Mouse (Mus musculus) cerebellum, postnatal 36 days (tissue): ENCODE data around the gene Lgals7.

Experiments
- DNase-seq, 2 experiments: peaks; one replicate each; pipeline ENCODE4 v3.0.0; 2021 to 2022; ENCODE audit warnings: mixed read lengths in 2 of 2

The Lgals7 gene

DNA sequence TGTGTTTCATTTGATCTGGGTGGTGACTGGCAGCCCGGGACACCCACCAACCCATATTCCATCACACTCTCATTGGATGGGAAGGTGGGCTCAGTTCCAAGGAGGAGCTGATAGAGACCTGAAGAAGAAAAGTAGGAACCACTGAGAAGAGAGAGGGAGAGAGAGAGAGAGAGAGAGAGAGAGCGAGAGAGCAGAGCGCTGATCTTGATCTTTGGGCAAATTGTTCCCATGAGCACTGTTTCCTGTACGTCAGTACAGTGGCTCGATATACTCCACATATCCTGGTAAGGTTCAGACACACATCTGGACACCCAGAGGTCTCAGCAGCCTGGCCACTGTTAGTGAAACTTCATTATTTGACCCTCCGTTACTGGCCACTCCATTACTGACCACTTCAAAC lies at the start of gene Lgals7:
Gene Lgals7 (plus strand): TSS at position 314 of the 400 bp plus-strand sequence.
- no peak for DNase-seq

DNA sequence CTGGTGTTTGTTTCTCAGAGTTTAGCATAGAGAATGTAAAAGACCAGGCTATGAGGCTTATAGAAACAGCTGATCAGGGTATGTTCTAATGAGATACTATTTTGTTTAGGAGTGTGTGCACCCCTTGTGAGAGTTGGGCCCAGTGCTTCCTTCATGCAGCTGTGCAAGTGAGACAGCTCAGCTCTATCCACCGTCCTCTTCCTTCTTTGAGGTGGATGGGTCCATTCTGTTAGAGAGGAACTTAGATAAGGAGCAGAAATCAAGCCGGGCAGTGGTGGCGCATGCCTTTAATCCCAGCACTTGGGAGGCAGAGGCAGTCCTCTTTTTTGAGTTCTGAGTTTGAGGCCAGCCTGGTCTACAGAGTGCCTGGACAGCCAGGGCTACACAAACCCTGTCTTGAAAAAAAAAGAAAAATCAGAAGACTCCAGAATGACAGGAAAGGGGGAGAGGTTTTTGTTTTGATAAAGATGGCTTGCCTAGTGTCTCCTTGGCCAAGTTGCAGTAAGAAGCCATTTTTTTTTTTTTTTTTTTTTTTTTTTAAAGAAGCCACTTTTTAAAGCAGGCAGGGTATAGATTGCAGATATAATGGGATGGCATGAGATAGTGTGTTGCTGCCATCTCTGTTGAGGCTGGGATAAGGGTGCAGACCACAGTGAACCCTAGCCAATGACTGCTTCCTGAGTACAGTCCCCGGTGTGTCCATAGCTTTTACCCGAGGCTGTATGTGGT lies 49.2 kb upstream of the Lgals7 start:
- no peak for DNase-seq

DNA sequence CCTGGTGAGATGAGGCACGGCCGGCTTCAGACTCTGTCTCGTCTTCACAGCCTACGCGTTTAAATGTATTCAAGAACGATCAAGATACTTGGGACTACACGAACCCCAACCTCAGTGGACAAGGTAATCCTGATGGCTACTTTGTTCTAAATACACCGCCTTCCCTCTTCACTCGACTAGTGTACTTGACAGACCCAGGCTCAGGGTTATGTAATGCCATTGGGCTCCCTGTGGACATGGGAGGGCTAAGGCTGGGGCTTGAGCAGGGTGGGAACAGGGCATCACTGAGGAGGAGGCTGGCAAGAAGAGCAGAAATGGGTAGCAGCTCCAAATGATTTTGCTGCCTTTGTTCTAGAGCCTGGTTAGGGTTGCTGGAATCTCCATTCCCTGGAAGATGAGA lies 48.4 kb upstream of the Lgals7 start:
- no peak for DNase-seq

DNA sequence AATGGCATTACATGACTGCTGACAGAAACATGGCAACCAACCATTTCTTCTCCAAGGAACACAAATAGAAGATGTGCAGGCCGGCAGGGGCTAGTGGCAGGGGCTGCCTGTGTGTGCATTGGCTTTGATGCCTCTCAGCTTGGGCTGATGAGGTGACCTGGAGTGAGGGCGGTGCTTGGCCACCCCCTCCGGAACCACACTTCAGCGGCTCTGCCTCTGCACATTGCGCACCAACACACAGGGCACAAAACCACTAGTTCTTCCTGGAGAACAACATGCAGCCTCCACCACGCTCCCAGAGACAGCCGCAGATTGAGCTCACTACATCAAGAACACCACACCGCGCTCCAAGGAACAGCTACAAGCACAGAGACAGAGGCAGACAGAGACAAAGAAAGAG lies 47.5 kb upstream of the Lgals7 start:
- DNase-seq: no peak

DNA sequence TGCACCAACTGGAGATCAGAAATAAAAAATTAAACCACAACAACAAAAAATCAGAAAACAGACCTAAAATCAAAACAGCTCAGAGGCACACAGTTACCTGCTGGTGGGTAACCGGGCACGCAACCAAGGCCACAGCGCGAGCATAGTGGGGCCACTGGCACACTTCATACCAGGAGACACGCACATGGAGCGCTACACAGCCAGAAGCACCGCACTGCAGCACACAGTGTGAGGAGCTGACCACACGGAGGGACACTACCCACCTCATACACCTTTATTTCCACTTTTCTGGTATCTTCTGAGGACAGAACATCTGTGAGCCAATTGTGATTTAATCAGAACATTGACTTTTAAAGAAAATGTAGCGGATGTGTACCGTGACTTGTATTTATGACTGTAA lies 46.7 kb upstream of the Lgals7 start:
- DNase-seq: no peak

DNA sequence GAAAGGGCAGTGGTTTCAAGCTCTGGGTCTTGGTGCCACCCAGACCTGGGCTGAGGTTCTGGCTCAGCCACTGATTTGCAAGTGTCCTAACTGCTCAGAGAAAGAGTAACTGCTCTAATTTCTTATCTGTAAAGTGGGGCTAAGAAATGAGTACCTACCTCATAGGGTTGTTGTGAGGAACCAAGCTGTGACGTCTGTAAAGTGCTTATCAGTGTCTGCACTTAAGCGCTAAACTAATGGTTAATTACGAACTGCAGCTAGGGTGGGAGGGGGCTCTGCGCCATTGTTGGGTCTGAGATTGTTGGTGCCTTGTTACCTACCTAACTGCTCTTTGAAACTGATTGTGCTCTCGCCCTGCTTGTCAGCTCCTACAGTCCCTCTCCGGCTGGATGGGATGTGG lies 46.1 kb upstream of the Lgals7 start:
- no peak for DNase-seq

DNA sequence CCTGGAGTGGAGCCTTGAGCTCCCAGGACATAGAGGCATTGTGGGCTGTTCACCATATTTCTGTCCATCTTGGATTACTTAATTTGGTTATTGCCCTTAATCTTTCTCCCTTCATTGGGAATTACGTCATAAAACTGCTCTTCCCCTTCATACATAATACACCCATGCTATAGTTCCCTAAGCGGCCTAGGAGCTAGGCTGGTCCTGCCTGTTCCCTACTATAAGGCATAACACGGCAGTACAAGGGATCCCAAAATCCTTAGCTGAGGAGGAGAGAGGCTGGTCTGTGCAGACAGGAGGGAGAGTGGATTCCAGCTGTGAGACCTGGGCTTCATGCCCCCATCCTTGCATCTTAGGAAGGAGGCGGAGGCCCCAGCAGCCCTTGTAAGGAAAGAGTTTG lies 45.7 kb upstream of the Lgals7 start:
- no peak for DNase-seq

DNA sequence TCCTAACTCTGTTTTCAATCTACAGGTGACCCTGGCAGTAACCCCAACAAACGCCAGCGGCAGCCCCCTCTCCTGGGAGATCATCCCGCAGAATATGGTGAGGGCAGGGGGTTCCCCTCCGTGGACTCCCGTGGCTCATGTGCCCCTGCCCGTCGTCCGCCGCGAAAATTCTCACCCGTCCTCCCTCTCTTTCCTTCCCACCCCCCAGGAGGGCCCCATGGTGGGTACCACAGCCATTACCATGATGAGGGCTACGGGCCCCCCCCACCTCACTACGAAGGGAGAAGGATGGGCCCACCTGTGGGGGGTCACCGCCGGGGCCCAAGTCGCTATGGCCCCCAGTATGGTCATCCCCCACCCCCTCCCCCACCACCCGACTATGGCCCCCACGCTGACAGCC lies 45.2 kb upstream of the Lgals7 start:
- no peak for DNase-seq

DNA sequence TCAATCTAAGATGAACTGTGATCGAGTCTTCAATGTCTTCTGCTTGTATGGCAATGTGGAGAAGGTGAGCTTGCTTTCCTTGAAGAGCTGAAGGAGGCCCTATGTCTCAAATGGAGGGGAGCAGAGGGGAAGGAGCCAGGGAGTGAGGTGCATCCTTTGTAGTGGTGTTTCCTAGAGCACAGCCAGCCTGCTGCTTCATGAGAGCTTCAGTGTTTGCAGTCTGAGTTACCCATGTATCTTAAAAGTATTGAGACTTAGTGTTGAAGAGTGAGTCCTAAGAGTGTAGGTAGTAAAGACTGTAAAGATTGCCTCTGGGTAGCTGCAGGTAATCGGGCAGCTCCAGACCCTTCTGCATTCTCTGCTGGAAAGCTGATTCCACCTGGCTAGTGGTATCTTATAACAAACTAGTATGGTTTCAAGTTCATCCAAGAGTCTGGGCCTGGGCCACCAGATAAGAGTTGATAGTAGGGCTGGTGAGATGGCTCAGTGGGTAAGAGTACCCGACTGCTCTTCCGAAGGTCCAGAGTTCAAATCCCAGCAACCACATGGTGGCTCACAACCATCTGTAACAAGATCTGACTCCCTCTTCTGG lies 44.7 kb upstream of the Lgals7 start:
- DNase-seq: no peak

DNA sequence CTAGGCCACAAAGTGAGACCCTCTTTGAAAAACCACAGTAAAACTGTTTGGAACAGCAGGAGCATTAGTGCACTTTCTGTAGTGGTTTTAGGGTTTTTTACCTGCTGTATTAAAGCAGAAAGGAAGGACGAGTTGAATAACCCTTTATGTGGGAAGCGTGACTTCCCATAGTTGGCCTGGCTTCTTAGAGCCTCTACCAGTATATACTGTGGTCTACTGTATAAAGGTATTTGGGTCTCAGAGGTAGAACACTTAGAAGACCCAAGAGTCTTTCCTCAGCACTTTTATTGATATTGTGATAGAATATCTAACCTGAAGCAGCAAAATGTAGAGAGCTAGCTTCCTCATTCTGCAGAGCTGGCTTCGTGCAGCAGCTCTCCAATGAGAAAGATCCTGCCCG lies 44.1 kb upstream of the Lgals7 start:
- no peak for DNase-seq

DNA sequence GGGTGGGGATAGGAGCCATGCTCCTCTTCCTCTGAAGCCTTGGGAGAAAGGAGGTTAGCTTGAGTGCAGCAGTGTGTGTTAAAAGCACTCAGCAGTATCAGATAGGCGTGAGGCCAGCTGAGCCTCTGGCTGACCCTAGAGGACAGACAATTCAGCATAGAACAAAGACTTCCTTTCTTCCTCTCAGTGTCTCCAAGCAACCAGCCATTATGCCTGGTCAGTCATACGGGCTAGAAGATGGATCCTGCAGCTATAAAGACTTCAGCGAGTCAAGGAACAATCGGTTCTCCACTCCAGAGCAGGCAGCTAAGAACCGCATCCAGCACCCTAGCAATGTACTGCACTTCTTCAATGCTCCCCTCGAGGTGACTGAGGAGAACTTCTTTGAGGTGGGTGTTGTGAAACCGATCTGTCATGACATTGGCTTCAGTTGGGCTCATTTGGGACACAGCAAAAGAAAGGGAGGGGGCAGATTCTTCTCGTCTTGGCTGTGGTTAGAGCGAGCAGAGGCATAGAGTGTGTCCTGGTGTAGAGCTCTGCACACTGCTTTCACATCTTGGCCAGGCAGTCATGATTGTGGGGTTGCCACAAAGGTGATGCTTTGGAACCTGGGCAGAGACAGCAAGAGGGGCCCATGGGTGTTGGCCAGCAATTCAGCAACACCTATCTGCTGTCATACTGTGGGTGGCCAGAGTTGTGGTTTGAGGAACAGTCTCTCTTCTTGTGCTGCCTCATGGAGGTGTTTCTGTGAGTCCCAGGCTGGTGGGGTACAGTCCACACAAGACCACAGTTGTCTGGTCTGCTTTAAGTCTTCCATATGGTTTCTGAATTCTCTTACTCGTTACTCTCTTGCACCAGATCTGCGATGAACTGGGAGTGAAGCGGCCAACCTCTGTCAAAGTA lies 43.0 kb upstream of the Lgals7 start:
- DNase-seq: no peak

DNA sequence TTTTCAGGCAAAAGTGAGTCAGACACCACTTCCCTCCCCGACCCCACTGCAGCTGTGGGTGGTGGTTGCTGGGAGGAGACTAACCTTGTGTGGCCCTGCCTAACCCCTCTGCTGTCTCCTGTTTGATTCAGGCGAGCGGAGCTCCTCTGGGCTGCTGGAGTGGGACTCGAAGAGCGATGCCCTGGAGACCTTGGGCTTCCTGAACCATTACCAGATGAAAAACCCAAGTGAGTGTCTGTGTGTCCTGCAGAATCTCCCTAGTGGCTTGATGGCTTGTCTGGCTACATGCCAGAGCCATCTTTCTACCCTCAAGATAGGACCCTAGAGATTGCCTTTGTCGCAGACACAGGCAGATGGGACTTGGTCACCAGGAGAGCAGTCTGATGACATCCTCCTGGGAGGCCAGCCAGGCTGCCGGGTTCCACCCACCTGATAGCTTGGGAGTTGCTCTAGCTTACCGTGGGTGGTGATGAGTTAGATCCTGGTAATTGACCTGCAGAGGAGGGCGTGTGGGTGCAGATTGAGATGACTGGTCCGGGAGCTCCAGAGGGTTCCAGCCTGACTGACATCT lies 42.3 kb upstream of the Lgals7 start:
- peak; percentile 71 to 81 for DNase-seq

DNA sequence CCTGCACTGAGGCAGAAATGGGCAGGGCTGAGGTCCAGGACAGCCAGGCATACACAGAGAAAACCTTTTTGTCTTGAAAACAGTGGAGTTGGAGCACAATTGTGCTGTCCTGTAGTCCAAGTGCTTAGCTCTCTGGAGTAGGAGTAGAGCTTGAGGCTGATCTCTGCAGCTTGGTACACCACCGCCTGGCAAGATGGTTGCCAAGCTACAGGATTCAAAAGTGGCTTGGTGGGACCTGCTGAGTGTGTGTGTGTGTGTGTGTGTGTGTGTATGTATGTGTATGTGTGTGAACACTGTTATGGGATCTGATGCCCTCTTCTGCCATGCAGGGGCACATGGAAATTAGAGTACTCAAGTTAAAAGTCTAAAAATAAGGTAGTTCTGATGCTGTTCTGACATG lies 41.1 kb upstream of the Lgals7 start:
- DNase-seq: no peak

DNA sequence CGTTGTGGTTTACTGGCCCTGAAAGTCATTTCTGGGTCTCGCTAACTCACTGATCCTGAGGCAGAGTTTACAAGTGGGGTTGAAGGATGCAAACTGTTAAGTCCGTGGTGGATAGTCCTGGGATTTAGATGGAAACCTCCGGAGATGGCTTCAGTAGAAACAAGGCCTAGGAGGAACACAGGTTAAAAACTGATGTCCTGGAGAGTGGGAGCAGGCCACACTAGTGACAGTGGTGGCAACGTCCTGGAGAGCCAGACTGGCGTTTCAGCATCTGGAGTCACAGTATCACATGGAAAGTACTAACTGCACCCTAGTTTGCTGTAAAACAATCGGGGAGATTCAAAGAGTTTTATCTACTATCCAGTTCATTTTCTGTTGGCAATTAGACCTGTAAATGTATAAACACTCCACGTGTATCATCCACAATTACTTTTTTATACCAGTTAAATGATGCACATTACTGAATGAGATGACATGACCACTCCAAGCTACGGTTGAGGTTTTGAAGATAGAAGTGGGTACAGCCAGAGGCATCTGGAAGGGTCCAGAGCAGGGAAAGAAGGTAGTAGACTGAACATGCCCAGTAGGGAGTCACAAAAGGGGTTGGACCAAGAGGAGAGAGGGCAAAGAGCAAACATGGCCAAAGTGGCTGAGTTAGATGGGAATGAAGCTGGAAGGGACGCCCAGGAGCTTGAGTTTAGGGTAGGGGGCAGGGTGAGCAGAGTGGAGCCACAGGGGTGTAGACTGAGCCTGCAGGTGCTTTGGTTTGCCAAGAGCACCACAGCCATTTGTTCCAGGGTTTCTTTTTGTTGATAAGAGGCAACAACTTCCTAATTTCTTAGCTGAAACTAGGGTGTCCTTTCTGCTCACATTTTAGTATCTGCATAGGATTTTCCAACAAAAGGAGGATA lies 40.4 kb upstream of the Lgals7 start:
- DNase-seq: no peak

DNA sequence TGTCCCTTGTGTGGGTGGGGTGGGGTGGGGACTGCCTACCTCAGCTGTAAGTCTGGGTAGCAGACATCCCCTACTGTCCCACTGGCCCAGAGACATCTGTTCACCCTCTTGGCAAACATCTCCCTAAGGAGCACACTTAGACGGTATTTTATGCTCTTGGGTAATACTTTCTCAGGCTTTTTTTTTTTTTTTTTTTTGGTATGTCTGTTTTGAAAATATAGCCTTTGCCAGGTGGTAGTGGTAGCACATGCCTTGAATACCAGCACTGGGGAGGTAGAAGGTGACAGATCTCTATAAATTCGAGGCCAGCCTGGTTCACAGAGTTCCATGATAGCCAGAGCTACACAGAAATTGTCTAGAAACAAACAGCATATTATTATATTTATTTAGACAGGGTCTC lies 39.7 kb upstream of the Lgals7 start:
- DNase-seq: no peak

DNA sequence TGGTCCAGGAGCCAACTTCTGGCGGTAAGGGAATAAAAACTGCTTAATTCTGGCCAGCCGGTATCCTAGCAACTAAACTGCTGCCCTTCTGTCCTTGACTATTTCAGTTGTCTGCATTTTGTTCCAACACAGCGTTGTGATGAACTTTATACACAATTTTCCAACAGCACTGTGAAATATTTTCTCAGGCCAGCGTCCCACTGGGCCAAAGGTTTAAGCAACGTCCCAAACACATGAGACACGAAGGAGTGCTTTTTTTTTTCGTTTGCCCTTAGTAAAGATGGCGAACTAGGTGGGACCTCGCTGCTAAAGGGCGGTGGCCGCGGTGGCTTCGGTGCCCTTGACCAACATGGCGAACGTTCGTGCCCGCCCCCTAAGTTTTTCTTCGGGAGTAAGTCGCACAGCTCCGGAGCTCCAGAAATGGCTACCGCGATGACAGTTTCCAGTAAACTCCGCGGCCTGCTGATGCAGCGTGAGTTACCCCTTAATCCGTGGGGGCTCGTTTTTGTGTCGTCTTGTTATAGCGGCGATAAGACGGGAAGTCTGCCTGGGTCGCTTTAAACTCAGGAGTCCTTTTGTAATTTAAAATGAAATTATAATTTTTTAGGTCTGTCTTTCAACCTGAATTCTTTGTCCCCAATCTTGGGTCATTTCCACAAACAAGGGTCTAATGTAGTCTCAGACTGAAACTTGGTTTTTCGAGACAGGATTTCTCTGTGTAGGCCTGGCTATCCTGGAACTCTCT lies 38.5 kb upstream of the Lgals7 start, which contains the start of gene Ech1:
Gene Ech1 (plus strand): TSS at position 277 of the 745 bp plus-strand sequence.
- DNase-seq: peak; percentile 87

DNA sequence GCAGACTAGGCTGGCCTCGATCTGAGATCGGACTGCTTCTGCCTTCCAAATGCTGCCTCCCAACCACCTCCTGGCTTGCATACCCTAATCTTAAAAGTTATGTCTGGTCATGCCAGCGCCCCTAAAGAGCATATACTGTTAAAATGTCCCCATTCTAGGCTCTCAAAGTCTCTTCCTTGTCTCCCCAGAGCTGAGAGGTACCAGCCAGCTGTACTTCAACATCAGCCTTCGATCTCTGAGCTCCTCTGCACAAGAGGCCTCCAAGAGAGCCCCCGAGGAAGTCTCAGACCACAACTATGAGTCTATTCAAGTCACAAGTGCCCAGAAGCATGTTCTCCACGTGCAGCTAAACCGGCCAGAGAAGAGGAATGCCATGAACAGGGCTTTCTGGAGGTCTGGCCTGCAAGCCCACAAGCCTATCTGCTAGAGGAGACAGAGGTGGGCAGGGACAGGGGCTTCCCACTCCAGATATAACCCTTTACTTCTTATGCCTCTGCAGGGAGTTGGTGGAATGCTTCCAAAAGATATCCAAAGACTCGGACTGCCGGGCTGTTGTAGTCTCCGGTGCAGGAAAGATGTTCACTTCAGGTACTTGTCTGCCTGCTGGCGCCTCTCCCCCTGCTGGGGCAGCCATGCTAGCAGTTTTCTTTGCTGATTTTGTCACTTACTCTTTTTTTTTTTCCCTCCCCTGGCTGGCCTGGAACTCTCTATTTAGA lies 37.8 kb upstream of the Lgals7 start:
- no peak for DNase-seq

DNA sequence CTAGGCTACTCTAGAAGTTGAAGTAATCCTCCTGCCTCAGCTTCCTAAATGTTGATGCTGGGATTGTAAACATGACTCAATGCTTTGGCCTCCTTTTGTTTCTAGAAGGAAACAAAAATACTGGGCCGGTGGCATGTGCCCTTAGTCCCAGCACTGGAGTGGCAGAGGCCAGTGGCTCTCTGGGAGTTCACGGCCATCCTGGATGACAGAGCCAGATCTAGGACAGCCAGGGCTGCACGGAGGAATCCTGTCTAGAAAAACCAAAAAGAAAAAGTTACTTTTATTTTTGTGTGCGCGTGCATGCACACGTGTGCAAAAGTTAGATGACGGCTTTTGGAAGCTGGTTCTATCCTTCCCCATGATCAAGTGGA lies 37.3 kb upstream of the Lgals7 start:
- no peak for DNase-seq

DNA sequence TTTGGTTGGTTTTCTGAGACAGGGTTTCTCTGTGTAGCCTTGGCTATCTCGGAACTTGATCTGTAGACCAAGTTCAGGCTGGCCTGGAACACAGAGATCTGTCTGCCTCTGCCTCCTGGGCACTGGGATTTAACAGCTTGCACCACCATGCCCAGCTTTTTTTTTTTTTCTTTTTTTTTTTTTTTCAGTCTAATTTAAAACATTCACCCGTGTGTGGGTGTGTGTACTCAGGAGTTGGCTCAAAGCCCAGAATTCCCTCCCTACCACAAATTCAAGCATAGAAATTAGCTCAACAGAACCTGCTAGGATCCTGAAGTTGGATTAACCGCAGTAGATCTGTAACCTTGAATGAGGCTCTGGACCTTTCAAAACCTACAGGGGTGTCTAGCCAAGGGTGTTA lies 36.3 kb upstream of the Lgals7 start:
- DNase-seq: no peak

DNA sequence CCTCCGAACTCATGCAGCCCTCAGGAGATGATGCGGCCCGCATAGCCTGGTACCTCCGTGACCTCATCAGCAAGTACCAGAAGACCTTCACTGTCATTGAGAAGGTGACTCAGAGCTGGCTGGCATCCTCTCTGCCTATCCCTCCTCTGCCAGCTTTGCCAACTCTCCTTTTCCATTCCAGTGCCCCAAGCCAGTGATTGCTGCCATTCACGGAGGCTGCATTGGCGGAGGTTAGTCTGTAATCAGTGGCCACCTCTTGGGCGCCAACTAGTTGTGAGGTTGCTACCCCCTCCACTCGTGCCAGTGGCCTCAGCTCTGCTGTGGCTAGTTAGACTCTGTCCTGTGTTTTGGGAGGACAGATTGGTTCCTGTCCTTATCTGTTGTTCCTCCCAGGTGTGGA lies 33.8 kb upstream of the Lgals7 start:
- no peak for DNase-seq

DNA sequence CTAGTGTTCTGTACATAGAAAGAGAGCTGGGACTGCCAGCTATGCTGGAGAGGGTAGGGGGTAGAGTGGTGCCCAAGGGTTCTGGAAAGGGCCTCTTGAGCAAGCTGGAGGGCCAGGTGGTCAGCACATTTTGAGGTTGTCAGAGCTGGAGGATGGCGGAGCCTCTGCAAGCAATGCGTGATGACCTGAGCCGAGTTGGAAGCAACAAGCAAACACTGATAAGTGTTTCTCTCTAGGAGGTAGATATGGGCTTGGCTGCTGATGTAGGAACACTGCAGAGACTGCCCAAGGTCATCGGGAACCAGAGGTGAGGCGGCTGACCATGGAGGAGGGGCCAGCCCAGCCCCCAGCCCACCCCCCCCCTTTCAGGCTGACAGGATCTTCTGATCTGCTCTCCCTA lies 32.7 kb upstream of the Lgals7 start:
- DNase-seq: no peak
